Mouse (Mus musculus) cerebellum, adult 9-10 months (tissue): ENCODE measurements around the gene Pabpn1.
A peak's percentile ranks its signal among the peaks of the same experiment; 100 is the strongest.

Experiments used
- DNase-seq: peaks from one replicate; pipeline ENCODE4 v3.0.0; 2022

Pabpn1 gene

GRCm38 (mm10) chr14:54893651-54894181 is 1.4 kb downstream of the Pabpn1 start:
- peak; percentile 100 for DNase-seq

DNA sequence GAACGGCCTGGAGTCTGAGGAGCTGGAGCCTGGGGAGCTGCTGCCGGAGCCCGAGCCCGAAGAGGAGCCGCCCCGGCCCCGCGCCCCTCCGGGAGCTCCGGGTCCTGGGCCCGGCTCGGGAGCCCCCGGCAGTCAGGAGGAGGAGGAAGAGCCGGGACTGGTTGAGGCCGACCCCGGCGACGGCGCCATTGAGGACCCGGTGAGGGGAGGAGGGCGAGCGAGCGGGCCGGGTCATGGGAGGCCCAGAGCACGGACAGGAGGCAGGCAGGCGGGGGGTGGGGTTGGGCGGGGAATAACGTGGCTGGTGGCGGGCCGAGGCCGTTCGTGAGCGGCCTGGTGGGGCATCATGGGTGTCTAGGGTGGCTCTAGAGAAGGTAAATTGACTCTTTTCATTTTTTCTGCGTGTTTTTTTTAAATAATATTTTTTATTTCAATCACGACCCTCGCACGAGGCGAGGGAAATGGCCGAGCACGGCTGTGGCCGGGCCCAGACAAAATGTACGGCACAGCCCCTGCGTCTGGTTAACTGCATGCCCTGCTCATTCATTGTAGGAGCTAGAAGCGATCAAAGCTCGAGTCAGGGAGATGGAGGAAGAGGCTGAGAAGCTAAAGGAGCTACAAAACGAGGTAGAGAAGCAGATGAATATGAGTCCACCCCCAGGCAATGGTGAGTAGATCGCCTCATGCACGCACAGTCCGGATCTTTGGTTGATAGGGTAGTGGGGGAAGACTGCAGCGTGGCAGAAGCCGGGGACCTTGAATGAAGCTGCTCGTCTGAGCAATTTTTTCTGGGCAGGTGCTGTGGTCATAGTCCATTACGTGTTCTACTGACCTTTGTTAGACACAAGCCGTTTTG is 2.2 kb downstream of the Pabpn1 start:
- peak; percentile 69 for DNase-seq

- DNase-seq, result no peak
These were observed 5.1 kb downstream of the Pabpn1 start for GRCm38 (mm10) chr14:54897445-54897844.

GRCm38 (mm10) chr14:54900383-54900782 is 8.1 kb downstream of the Pabpn1 start:
- DNase-seq, result peak; percentile 88

DNA sequence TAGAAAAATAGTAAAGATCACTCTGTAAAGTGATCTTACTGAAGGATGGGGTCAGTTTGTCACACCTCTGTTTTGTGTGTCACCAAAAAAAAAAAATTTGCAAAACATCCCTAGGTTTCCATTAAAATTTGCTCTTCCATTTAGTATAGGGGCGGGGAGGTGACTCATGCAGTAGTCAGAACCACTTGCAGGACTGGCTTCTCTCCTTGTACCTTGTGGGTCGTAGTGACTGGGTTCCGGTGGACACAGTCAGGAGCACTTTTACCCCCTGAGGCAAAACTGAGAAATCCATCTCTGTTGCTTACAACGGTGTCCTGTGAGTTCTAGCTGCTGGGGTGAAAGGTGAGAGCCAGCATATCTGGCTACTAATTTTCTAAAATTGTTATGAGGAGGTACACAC is 11.3 kb downstream of the Pabpn1 start:
- no peak for DNase-seq

- DNase-seq, result no peak
These were observed 16.4 kb downstream of the Pabpn1 start for GRCm38 (mm10) chr14:54908682-54909081.

DNA sequence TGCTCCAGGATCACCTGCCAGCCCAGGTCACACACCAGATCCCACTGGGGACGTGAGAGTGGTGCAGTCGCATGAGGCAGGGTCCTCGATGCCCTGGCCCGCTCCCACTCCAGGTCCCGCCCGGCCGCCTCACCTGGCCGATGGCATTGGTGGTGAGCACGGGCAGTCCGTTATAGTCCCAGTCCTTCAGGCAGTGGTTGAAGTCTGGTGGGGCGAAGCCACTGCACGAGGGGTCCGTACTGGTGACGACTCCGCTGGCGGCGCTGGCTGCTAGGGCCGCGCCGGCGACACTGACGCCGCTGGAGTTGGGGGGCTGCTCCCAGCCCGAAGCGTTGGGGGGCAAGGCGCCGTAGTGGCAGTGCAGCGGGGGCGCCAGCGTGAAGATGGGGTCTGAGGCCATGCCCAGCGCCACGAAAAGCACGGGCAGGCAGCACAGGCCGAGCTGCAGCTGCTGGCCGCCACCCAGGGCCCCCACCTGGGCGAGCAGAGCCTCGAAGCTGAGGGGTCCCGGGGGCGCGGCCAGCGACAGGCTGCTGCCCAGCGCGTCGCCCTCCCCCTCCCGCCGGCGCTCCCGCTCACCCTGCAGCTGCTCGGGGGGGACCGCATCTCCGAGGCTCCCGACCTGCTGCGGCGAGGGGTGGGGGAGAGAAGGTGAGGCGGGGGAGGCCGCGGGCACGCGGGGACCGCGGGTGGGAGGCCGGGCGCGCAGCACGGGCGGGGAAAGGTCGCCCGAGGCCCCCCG is 20.0 kb downstream of the Pabpn1 start:
- peak; percentile 38 for DNase-seq

DNA sequence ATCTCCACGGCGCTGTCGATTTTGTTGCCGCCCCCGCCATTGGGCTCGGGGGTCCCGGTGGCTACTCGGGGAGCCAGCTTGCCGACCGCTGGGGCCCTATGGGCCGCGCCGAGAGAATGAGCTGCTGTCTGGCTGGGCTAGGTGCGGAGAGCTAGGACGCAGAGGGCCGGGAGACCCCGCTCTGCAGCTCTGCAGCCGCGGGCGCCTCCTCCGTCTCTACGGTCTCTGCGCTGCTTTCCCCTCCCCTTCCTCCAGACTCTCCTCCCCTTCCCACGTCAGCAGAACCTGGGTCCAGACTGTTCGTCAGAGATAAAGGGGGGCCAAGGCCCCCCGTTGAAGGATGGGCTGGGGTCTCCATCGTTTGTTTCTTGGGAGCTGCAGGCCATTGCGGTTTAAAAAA is 20.6 kb downstream of the Pabpn1 start, which contains the start of gene Slc22a17:
Gene Slc22a17, minus strand, starts transcription at position 247 of the 400 bp plus-strand sequence.
- peak; percentile 83 for DNase-seq

- peak; percentile 57 for DNase-seq
These were observed 21.0 kb downstream of the Pabpn1 start for GRCm38 (mm10) chr14:54913343-54913742.

- no peak for DNase-seq
These were observed 27.9 kb downstream of the Pabpn1 start for GRCm38 (mm10) chr14:54920076-54920685.

GRCm38 (mm10) chr14:54924641-54925348 is 32.5 kb downstream of the Pabpn1 start:
- no peak for DNase-seq

DNA sequence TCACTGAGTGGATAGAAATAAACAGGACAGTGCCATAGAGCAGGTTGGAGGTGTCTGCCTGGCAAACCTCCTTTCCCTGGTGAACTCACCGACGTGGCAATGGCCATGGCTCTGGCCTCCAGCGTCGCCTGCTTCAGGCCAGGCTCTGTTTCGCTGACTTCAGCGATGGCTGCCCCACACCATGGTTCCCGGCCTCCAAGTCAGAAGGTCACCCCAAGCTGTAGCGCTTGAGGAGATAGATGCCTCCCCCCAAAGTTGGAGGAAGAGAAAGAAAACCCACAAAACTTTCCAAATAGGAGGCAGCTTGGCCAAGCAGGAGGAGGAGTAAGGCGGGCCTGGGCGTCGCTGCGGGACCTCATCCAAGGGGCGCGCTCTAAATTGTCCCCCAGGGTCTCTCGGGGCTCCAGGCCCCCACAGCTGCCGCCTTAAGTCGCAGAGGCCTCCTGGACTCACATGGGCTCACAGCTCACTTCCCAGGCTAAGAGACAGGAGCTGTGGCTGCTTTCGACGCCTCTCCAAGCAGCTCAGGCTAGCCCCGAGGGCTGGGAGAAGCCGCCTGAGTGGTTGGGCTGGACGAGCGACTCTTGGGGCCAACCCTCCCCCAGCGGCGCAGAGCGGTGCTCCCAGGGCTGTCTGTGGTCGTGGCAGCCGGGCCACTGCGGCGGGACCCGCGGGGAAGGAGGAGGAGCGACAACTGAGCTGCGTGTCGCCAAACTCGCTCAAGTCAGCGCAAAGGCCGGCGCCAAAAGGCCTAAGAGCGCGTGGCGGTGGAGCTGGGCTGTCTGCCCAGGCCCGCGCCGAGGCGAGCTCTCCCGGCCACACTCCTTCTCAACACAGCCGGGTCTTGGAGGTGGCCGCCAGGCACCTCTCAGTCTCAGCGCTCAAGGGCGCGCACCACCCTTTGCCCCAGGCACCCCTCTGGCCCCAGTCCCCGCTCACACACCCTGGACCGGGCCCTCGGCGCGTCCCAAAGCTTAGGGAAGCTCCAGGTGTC is 33.3 kb downstream of the Pabpn1 start, which contains the start of gene Efs:
Gene Efs, minus strand, starts transcription at position 778 of the 994 bp plus-strand sequence.
- DNase-seq, result peak; percentile 50

DNA sequence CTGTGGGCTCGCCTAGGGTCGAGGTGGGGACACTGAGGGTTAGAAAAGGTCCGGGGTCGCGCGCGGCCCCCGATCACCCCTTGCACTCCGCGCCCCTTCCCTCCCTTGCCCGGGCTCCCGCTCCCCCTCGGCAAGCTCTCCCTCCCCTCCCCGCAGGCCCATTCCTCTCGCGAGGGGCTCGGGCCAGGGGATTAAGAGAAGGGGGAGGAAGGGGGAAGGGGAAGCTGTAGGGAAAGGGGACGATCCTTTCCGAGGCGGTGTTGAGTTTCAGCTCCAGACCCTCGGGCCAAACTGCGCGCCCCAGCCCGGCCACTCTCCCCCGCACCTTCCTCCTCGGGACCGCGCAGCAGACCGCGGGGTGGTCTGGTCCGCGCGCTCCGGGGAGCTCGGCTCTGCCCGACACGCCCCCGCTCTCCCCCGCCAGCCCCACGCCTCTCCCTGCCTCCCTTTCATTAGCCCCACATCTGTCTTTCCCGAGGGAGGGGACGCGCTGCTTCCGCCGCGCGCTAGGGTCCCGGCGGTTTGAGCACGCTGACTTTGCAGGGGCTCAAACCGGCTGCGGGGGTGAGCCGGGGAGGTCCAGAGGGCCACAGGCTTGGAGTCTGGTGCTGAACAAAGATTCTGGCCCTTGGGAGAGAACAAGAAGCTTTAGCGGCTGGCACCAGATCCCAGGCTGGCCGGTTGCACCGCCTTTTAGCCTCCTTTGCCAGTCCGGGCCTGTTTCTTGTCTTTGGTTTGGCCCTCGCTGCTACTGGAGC is 34.3 kb downstream of the Pabpn1 start:
- DNase-seq, result no peak

DNA sequence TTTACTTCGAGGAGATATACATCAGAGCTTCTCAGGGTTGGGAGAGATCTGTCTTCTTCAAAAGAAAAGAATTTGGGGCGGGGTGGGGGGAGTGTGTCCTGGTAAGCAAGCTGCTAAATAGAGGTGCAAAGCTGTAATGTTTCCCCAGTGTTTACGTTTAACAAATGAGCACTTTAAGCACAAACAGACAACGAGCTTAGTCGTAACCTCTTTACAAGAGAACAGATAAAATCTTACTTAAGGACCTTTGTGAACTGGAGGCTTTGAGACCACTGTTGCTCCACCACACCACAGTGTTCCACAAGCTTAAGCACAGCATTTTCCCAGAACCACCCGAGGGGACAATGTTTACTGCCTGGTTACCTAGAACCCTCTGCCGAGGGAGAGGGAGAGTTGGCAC is 35.0 kb downstream of the Pabpn1 start:
- DNase-seq, result no peak

- DNase-seq, result no peak
These were observed 37.5 kb downstream of the Pabpn1 start for GRCm38 (mm10) chr14:54929801-54930200.

- DNase-seq, result no peak
These were observed 38.1 kb downstream of the Pabpn1 start for GRCm38 (mm10) chr14:54930431-54930830.

DNA sequence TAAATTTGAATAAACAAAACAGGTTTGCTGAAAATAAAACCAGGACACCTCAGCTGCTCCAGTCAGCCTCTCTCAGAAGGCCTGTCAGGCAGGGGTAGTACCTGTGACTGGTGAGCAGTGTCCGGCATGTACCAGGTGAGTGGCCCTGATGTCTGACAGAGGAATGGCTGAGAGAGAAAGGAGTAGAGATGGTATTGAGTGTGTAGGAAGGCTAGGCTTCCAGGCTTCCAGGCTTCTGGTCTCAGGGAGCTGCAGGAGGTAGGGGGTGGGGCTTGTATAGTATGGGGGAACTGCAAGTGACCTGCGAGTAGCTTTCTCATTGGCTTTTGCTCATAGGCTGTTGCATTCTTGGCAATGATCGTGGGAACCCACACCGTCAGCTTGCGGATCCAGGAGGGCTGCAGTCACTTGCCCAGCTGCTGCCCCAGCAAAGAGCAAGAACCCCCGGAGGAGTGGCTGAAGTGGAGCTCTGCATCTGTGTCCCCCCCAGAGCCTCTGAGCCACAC is 40.4 kb downstream of the Pabpn1 start, which contains the start of gene Il25:
Gene Il25, plus strand, starts transcription at position 51 of the 506 bp plus-strand sequence.
- no peak for DNase-seq

- DNase-seq, result peak; percentile 50
These were observed 43.9 kb downstream of the Pabpn1 start, which contains the start of gene Cmtm5 for GRCm38 (mm10) chr14:54935904-54936830. Gene Cmtm5, plus strand, starts transcription at chr14:54936261.

DNA sequence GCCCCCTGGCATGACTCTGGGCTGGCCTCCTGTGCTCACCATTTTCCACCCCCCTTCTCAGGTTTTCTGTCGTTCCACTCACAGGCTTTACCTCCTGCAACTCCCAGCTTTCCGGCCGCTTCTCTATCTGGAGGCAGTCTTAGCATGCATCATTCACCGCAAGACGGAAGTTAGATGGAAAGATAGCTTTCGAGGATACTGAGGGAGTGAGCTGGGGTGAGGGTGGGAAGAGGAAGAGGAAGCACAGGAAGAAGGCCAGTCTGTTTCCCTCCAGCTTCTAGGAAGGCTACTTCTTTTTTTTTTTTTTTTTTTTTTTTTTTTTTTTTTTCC is 44.5 kb downstream of the Pabpn1 start:
- no peak for DNase-seq
